In genomic region chr19:40831416-40832201, GRCm38 (mm10) we compare ENCODE assay signal across 7 mouse cellular contexts. TPM values are rescaled to one million over a fixed set of nuclear protein-coding genes. Genes with fewer than 3 reads are reported as not detected.
A peak's percentile ranks its signal among the peaks of the same experiment; 100 is the strongest.
DNase-seq lines count a peak whose midpoint lies in the region; ATAC-seq and TF ChIP-seq lines count a peak whose summit lies in the region.

No protein-coding gene starts in this region.

- peaks cover 16% of the 10 kb centered on the region; the same call in 1 of the 2 replicates for H3K4me1 ChIP-seq in forebrain, postnatal 0 days (ENCODE audit: insufficient read depth)
- H3K4me1 ChIP-seq in hindbrain, embryonic 14.5 days (replicated peaks; ENCODE audit: control insufficient read depth, insufficient read depth, low read length) = peaks cover 28% of the 10 kb centered on the region
- H3K4me1 ChIP-seq in midbrain, embryonic 15.5 days = peaks cover 44% of the 10 kb centered on the region
- H3K4me1 ChIP-seq in spleen, adult 2 months (ENCODE audit: control insufficient read depth, insufficient read depth, insufficient read length) = peaks cover 5% of the 10 kb centered on the region

- no peaks in the 10 kb centered on the region for H3K9me3 ChIP-seq in forebrain, postnatal 0 days (ENCODE audit: low read length)
- H3K9me3 ChIP-seq in hindbrain, embryonic 14.5 days (ENCODE audit: control insufficient read depth, low read length) = no peaks in the 10 kb centered on the region
- no peaks in the 10 kb centered on the region for H3K9me3 ChIP-seq in midbrain, embryonic 15.5 days

- H3K36me3 ChIP-seq in forebrain, postnatal 0 days (ENCODE audit: insufficient read depth) = no peaks in the 10 kb centered on the region
- H3K36me3 ChIP-seq in hindbrain, embryonic 14.5 days (replicated peaks; ENCODE audit: control insufficient read depth, insufficient read depth) = peaks cover 4% of the 10 kb centered on the region
- H3K36me3 ChIP-seq in midbrain, embryonic 15.5 days (replicated peaks) = no peaks in the 10 kb centered on the region
- peaks cover 1% of the 10 kb centered on the region; the same call in 1 of the 2 replicates for H3K36me3 ChIP-seq in spleen, adult 2 months (ENCODE audit: control insufficient read depth, insufficient read depth, low read length)

- WGBS in forebrain, postnatal 0 days = under 1% methylated on average over 64 of the region's 76 CpGs
- WGBS in hindbrain, embryonic 14.5 days = under 1% methylated on average over 71 of the region's 76 CpGs
- under 1% methylated on average over 72 of the region's 76 CpGs for WGBS in midbrain, embryonic 15.5 days
- 1% methylated on average over 71 of the region's 76 CpGs for WGBS in spleen, adult 2 months

- peak overlapping the region; percentile 94 for H3K27ac ChIP-seq in forebrain, postnatal 0 days (ENCODE audit: low read depth, low read length)
- H3K27ac ChIP-seq in hindbrain, embryonic 14.5 days = peak overlapping the region; percentile 94
- H3K27ac ChIP-seq in midbrain, embryonic 15.5 days = peak overlapping the region; percentile 95
- peak overlapping the region; percentile 87 for H3K27ac ChIP-seq in spleen, adult 2 months (ENCODE audit: insufficient read depth, low read length)

- DNase-seq in ZHBTc4 (ENCODE audit: low read depth, low spot score) = peak; percentile 74
- DNase-seq in cerebellum, adult 8-10 months = peak; percentile 23
- no peak for DNase-seq in forebrain, postnatal 0 days
- DNase-seq in hindbrain, embryonic 14.5 days (ENCODE audit: low spot score) = peak; percentile 40
- DNase-seq in liver = peak; percentile 68
- peak in 1 of 2 experiments; percentile 34 for DNase-seq in spleen, adult 2 months (ENCODE audit: low read depth in 1 of 2, low spot score in 2 of 2)

- peak overlapping the region; percentile 97 for H3K9ac ChIP-seq in forebrain, postnatal 0 days
- H3K9ac ChIP-seq in hindbrain, embryonic 14.5 days = peak overlapping the region; percentile 91
- H3K9ac ChIP-seq in midbrain, embryonic 15.5 days = peak overlapping the region; percentile 93

- peak overlapping the region; percentile 89 for H3K4me3 ChIP-seq in forebrain, postnatal 0 days (ENCODE audit: low read depth, low read length)
- H3K4me3 ChIP-seq in hindbrain, embryonic 14.5 days (replicated peaks; ENCODE audit: low read length) = peak overlapping the region; percentile 64
- peak overlapping the region; percentile 92 for H3K4me3 ChIP-seq in midbrain, embryonic 15.5 days
- peak overlapping the region; percentile 94 for H3K4me3 ChIP-seq in spleen, adult 2 months (ENCODE audit: extremely low read depth, insufficient read depth, insufficient read length)

- peak overlapping the region; percentile 76 for H3K4me2 ChIP-seq in forebrain, postnatal 0 days (ENCODE audit: low read depth)
- peak overlapping the region; percentile 96 for H3K4me2 ChIP-seq in hindbrain, embryonic 14.5 days (replicated peaks)
- H3K4me2 ChIP-seq in midbrain, embryonic 15.5 days = peak overlapping the region; percentile 76

- no peaks in the 10 kb centered on the region for H3K27me3 ChIP-seq in forebrain, postnatal 0 days (ENCODE audit: insufficient read depth, low read length)
- H3K27me3 ChIP-seq in hindbrain, embryonic 14.5 days (ENCODE audit: control insufficient read depth, insufficient read depth, low read length) = no peaks in the 10 kb centered on the region
- H3K27me3 ChIP-seq in midbrain, embryonic 15.5 days (replicated peaks) = no peaks in the 10 kb centered on the region
- H3K27me3 ChIP-seq in spleen, adult 2 months (ENCODE audit: control insufficient read depth, insufficient read depth, low read length) = no peaks in the 10 kb centered on the region

- no peak for TF ChIP-seq POLR2A in spleen, adult 2 months (IDR thresholded peaks at IDR 0.05; ENCODE audit: low read depth, low read length)

- peak; percentile 71 for ATAC-seq in forebrain, postnatal 0 days
- peak; percentile 74; the same call in 1 of the 2 replicates for ATAC-seq in hindbrain, embryonic 14.5 days (ENCODE audit: low FRiP score)
- peak; percentile 85 for ATAC-seq in midbrain, embryonic 15.5 days (replicated peaks)

- TF ChIP-seq CTCF in forebrain, postnatal 0 days (IDR thresholded peaks at IDR 0.05; ENCODE audit: low read depth) = no peak
- TF ChIP-seq CTCF in spleen, adult 2 months (IDR thresholded peaks at IDR 0.05; ENCODE audit: extremely low read depth, insufficient read depth, insufficient read length, insufficient replicate concordance) = no peak

RNA-seq across cellular contexts. Expression of gene Ccnj, which starts 0.5 kb away (rescaled TPM):
- total RNA-seq in forebrain, postnatal 0 days (2014; rRNA removed) = 10.5 and 12.1 TPM in 2 replicates
- 8.7 and 9.2 TPM in 2 replicates for polyA plus RNA-seq in forebrain, postnatal 0 days (2015; fragmentation: Nextera tagmentation; extraction: Ambion mirVana)
- polyA plus RNA-seq in hindbrain, embryonic 14.5 days (2014; fragmentation: Nextera tagmentation; extraction: Ambion mirVana) = 11.7 and 13.3 TPM in 2 replicates
- 20.8 and 21.2 TPM in 2 replicates for polyA plus RNA-seq in midbrain, embryonic 15.5 days (2015; fragmentation: Nextera tagmentation; extraction: Ambion mirVana)
- polyA plus RNA-seq in spleen, adult 2 months (2012; rRNA removed) = 8.4 and 10.5 TPM in 2 replicates
